Mouse (Mus musculus) spleen, postnatal 10 days (tissue): Measurements from ENCODE around the gene Dctn2.
"Not testable (repeated sequence)": the region's sequence is repeated elsewhere in the genome, so short reads cannot be mapped to it uniquely, and the experiment has no call there.

Source experiments
- DNase-seq, 2 experiments: peaks; one replicate each; pipeline ENCODE4 v3.0.0; 2021 to 2022; ENCODE audit warnings: low spot score in 2 of 2

The Dctn2 gene

GRCm38 (mm10) chr10:127312858-127313257, 46.7 kb downstream of the Dctn2 start:
- DNase-seq = no peak

DNA sequence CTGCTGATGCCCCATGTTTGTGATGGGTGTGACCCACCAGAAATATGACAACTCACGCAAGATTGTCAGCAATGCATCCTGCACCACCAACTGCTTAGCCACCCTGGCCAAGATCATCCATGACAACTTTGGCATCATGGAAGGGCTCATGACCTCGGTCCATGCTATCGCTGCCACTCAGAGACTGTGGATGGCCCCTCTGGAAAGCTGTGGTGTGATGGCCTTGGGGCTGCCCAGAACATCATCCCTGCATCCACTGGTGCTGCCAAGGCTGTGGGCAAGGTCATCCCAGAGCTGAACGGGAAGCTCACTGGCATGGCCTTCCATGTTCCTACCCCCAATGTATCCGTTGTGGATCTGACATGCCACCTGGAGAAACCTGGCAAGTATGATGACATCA, 47.3 kb downstream of the Dctn2 start:
- not testable (repeated sequence) for DNase-seq

DNA sequence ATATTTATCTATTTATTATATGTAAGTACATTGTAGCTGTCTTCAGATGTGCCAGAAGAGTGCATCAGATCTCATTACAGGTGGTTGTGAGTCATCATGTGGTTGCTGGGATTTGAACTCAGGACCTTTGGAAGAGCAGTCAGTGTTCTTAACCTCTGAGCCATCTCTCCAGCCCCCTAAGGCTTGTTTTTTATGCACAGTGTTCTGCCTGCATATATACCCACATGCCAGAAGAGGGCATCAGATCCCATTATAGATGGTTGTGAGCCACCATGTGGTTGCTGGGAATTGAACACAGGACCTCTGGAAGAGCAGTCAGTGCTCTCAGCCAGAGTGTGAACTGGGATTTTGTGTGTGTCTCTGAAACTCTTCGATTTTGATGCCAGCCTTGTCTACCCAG, 48.8 kb downstream of the Dctn2 start:
- not testable (repeated sequence) for DNase-seq

DNA sequence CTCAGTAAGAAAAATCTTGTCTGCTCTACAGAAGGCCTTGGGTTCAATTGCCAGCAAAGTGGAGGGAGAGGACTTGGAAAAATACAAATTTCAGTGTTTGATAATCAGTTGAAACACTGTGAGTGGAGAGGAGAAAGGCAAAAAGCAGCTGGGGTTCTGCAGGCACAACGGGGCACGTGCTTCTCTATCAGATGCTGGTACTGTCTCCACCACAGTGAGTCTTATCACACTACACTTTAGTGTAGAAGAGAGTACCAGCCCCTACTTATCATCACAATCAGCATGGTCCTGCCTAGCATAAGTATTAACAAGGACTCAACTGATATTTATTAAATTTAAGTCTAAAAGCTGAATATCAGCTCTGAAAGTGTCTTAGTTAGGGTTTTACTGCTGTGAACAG, 51.1 kb downstream of the Dctn2 start:
- DNase-seq = no peak

GRCm38 (mm10) chr10:127318009-127318408, 51.8 kb downstream of the Dctn2 start:
- DNase-seq = no peak

DNA sequence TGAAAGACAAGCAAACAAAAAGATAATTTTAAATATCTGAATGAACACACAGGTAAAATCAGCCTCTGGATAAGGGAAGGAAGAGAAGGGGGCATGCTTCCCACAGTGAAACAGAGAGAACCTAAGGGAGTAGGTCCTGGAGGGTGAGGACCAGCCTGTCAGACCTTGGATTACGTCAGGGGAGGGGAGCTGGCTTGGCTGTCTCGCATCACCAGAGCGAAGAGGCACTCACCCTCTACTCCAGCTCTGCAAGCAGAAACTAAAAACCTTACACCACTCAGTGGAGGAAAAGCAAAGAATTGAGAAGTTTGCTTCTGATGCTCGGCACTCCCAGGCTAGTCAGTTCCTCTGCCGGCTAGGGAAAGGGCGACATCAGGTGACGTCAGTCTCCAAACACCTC, 53.8 kb downstream of the Dctn2 start:
- no peak for DNase-seq

GRCm38 (mm10) chr10:127321621-127322020, 55.5 kb downstream of the Dctn2 start, which contains the start of gene Arhgap9:
TSS of gene Arhgap9 (plus strand) at chr10:127321964.
- no peak for DNase-seq

GRCm38 (mm10) chr10:127322178-127322577, 56.0 kb downstream of the Dctn2 start:
- DNase-seq = no peak

- DNase-seq = no peak
Measured at GRCm38 (mm10) chr10:127322669-127323068, 56.5 kb downstream of the Dctn2 start.

- DNase-seq = peak in 1 of 2 experiments; percentile 64
Measured at GRCm38 (mm10) chr10:127323131-127323855, 57.1 kb downstream of the Dctn2 start.

GRCm38 (mm10) chr10:127324495-127324894, 58.3 kb downstream of the Dctn2 start:
- peak in 1 of 2 experiments; percentile 85 for DNase-seq

GRCm38 (mm10) chr10:127325454-127326016, 59.4 kb downstream of the Dctn2 start:
- DNase-seq = no peak

GRCm38 (mm10) chr10:127326017-127326801, 60.0 kb downstream of the Dctn2 start:
- DNase-seq = peak in 1 of 2 experiments; percentile 57

- DNase-seq = no peak
Measured at GRCm38 (mm10) chr10:127326828-127327227, 60.7 kb downstream of the Dctn2 start.

DNA sequence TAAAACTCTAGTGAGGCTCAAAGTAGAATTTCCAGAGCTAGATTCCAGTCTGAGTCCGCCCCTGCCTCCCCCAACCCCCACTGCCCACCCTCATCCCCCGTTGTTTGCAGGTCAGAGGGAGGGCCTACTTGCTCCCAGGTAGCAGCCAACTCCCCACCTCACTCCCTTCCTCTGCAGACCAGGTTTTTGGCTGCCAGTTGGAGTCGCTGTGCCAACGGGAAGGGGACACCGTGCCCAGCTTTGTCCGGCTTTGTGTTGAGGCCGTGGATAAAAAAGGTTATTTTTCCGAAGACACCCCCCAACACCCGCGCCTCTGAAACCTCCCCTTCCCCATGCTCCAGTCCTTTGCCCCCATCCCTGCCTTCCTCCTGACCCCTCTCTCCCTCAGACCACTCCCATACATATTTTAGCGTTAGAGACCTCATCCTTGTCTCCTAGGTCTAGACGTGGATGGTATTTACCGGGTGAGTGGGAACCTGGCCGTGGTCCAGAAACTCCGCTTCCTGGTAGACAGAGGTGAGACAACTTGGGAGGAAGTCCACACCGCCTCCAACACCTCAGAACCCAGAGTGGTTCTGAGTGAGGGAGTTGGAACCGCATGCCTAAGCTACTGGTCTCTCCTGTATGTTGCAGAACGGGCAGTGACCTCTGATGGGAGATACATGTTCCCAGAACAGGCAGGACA, 61.4 kb downstream of the Dctn2 start:
- no peak for DNase-seq

- DNase-seq = no peak
Measured at GRCm38 (mm10) chr10:127330212-127330611, 64.0 kb downstream of the Dctn2 start.
